Mouse (Mus musculus) large intestine, adult 2 months (tissue): ENCODE measurements around the gene Fezf1. TPM values are rescaled to one million over a fixed set of nuclear protein-coding genes. Genes with fewer than 3 reads are reported as not detected.

Experiments
- DNase-seq: peaks from one replicate; pipeline ENCODE4 v3.0.0-alpha.2; 2012; ENCODE audit warnings: low read depth, low spot score
- WGBS: fragments of 180-500 bp; shearing (Covaris S2); methylation state at CpG from one replicate; pipeline ENCODE4 v1.1.7; 2018; 5-methylcytosine and 5-hydroxymethylcytosine counted together
- polyA plus RNA-seq: library from polyadenylated mRNA; depleted of rRNA; stranded (reverse); fragments of >200 nt; gene quantifications from 2 replicates; pipeline ENCODE4 v1.2.3, GENCODE M21; 2012; rRNA removed

The Fezf1 gene
- polyA plus RNA-seq, 1 experiment = 0.02 TPM

DNA sequence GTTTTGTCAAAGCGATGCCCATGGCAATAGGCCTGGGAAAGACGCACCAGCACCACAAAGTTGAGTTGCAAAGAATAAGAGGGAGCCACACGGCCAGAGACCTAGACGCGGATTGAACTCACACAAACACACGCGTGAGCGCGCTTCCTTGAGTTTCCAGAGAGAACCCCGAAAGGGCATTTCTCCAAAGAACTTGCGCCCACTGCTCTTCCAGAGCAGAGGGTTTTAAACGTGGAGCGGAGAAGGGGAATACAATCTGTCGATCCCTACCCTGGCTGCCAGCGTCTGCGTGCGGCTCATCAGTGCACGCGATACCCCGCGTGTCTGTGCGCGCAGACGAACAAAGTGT is 865 bp upstream of the Fezf1 start:
- no peak for DNase-seq
- WGBS = 3% methylated on average over 24 of the region's 24 CpGs

DNA sequence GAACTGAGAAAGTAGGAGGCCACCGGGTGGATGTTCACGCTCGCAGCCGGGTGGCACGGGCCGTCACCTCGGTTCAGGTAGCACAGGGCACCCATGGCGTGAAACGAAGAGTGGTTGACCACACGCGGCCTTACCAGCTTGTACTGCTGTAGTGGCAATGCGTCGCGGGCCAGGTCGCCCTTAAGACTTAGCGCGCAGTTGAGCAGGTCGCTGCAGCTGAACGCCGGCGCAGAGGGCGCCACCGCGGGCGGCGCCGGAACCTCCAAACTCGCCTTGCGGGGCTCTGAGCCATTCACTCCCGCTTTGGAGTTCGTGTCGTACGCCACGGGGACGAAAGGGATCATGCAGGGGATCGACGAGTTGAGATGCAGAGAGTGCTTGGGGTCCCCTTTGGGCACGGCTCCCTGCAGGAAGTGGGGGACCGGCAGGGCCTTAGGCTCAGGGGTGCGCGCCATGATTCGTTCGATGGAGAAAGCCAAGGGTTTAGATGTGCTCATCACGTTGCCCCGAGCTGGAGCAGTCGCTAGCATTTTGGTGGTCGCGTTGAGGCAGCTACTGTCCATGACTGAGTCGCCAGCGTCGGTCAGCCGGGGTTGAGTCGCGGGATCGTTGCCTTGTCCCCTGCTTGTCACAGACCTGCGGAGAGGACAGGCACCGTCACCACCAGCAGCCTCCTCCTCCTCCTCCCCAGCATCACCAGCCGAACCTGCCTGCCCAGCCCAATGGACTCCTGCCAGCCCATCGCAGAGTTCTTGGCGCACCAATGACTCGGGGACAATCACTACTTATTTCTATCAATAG is 450 bp downstream of the Fezf1 start:
- no peak for DNase-seq
- WGBS = 2% methylated on average over 61 of the region's 61 CpGs

DNA sequence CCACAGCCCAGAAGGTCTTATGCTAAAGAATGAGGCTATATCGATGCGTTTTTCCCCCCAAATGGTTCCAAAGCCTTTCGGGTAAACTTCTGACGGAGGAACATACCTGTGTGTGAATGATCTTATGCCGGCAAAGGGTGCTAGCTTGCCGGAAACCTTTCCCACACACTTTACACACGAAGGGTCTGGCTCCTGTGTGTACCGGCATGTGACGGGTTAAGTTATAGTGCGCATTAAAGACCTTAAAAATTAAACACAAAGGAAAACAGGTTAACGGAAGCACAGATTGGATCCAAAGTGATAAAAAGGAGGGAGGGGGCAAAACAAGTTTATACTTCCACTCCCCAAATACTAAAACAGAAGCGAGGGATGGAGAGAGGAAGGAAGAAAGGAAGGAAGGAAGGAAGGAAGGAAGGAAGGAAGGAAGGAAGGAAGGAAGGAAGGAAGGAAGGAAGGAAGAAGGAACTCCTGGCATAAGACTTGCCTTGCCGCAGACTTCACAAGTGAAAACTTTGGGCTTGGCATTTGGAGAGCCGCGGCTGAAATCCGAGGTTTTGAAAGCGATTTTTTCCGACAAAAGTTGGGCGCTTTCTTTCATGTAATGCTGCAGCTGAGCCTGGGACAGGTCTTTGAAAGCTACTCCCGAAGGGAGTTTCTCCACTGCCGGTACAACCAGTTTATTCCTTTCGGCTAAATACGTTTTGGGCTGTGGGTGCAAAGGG is 1.2 kb downstream of the Fezf1 start:
- 4% methylated on average over 23 of the region's 23 CpGs for WGBS
- no peak for DNase-seq

DNA sequence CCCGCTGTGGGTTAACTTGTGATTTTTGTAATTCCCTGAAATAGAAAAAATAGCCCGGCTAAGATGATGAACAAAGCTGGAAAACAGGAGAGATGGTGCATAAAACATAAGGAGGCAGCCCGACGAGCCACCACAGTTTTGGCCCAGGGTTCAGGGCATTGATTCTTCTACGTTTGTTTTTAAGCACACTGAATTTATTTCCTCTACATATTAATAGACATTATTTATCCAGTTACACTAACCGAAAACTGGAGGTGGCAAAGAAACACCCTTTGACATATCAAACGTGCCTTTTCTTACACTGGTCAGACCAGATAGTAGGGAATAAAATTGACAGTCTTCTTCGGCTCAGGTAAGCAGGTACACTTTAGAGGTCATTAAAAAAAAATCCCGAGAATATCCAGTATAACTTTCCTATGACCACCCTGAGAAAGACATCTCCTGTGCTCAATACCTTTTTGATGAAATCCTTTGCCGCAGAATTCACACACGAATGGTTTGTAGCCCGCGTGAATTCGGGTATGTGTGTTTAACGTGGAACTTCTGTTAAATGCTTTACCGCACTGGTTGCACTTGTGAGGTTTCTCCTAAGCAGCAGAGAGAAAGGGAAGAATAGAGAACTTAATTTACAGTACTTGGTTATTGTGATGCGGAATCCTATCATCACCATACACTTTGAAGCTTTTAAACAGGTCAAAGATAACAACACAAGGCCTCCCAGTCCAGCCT is 1.9 kb downstream of the Fezf1 start:
- DNase-seq = no peak

DNA sequence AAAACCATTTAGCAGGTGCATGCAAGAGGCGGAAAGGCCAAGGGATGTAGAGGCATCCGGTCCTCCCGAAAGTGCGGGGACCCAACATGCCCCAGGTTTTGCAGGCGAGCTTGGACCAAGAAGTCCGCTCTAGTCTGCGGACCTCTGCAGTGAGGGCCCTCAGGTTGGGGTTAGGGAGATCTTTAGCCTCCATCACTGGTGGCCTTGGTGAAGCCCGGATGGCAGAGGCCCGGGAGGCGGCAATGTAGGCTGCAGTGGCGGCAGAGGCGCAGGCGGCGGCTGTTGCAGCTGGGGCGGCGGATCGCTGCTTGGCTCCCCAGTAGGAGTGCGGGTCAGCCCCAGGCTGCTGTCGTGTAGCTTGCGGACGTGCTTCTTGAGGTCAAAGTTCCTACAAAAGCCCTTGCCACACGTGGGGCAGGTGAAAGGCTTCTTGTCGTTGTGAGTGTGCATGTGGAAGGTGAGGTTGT is 2.6 kb downstream of the Fezf1 start:
- DNase-seq = no peak
- WGBS = 6% methylated on average over 23 of the region's 23 CpGs

More for the DNA sequence above, 1.9 kb downstream of the Fezf1 start:
- 9% methylated on average over 17 of the region's 17 CpGs for WGBS

DNA sequence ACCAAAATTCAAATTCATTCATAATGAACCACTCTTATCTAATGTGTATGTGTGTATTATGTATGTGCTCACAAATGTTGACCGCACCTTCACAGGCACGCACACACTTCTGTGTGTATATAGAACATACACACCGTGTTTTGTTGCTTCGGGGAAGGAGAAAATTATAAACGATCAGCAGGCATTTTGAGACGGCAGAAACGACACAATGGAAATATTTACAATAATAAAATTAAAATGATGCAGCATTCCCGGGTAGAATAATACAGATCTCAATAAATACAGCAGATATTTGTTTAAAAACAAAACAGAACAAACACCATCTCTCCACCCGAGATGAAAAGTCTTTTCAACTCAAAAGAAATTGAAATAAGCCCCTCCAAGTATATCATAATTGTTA is 3.0 kb downstream of the Fezf1 start:
- no peak for DNase-seq
- 17% methylated on average over 9 of the region's 9 CpGs for WGBS

DNA sequence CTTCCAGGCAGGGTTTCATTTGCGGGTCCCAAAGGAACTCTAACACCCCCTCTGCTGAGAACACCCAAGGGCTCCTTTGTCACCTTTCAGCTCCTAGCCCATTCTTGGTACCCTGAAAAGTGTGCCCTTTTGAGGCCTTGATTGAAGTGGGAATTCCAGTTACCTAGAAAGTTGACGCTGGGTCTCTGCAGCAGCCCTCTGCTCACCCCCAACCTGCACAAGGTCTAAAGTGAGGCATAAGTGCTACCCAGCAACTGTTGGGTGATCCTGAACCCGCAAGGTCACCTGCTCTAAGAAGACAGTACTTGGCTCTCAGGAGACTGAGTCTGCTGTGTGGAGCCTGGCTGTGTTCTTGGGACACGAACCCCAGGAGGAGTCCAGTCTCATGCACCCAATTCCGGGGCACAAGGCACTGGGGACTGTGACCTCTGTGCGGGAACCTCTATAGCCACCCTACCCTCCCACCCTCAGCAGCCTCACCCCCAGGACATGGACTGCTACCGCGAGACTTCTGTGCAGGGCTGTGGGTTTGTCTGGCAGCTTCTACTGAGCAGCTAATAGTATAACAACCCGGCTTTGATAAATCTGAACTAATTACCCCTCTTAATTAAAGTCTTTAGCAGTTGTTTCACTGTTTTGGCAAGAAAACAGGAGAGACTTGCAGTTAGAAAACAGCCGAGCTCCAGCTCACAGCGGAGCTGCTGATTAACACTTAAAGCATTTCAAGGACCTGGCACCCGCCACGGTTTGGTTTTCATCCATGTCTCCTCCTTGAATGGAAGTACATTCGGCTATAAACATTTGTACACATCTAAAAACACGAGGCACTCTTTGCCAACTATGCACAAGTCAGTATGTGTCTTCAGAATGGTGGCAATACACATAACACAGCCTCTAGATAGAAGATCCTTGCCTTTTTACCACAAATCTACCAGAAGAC is 4.1 kb downstream of the Fezf1 start:
- DNase-seq = no peak
- 8% methylated on average over 15 of the region's 15 CpGs for WGBS

DNA sequence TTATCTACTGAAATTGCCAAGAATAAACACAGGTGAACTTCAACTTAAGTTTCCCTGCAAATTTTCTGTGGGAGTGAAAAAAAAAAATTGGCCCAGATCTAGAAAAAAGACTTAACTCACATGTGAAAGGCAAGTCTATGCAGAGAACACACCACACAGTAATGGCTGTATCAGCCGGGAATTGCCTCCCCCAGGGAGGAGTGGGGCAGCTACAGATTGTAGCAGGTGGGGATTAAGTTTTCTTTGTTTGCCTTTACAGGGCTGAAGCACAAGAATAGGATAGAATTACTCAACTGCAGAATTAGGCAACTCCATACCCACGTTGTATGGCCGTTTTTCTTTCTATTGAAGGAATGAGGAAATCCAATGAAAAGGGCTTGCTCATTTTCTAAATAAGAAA is 36.7 kb downstream of the Fezf1 start:
- 42% methylated on average over 3 of the region's 3 CpGs for WGBS
- DNase-seq = no peak

DNA sequence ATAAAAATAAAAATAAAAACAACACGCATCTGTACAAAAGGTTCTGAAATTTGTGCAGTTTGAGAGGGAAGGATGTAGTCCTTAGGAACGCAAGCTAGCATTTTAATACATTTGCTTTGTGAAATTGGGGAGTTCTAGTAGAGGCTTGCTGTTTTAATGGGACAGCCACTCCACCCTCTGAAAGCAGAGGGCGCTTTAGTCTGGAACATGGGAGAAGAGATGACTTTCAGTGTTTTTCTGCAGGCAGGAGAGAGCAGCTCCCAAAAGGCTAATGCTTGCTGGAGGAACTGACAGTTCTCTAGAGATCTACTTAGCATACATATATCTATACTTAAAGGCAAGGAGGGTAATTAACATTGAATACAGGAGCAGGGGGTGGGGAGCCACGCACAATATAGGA is 40.4 kb downstream of the Fezf1 start:
- 40% methylated on average over 4 of the region's 4 CpGs for WGBS

DNA sequence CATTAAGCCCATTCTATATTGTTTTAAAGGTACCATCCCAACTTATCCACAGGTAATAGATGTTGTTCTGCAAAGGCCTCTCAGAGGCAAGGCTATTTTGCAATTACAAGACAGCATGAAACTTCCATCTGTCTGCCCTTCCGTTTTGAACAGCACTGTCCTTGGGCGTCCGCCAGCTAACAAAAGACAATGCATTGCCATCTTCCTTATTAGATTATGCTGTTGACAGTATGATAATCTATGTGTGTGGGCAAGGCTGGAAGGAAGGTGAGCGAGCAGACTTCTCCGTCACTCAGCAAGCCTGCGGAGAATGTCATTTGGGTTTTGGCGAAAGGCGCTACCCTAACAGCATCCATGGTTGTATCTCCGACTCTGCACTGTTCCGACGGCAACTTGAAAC is 45.5 kb downstream of the Fezf1 start:
- DNase-seq = no peak
- 65% methylated on average over 11 of the region's 11 CpGs for WGBS

More for the DNA sequence above, 40.4 kb downstream of the Fezf1 start:
- DNase-seq = no peak

Other genes with a start within 250 kb of the Fezf1 start
- gene Aass, start 115.4 kb downstream of the Fezf1 start, polyA plus RNA-seq = 0.19 and 0.20 TPM in 2 replicates